Mouse (Mus musculus) heart, embryonic 13.5 days (tissue): Measurements from ENCODE around the gene Fut7. TPM values are rescaled to one million over a fixed set of nuclear protein-coding genes. Genes with fewer than 3 reads are reported as not detected.
A peak's percentile ranks its signal among the peaks of the same experiment; 100 is the strongest.

Experiments
- ATAC-seq: fragments of 200-750 bp; cut with Nextera tagmentation; 2 replicates; pipeline ENCODE4 v1.8.0; 2017; ENCODE audit warnings: moderate TSS enrichment; ENCODE audit not compliant: insufficient number of reproducible peaks, low FRiP score, low TSS enrichment; ENCODE audit errors: extremely low read depth
- H3K27ac ChIP-seq: fragments of 300-500 bp; sonication (generic); replicated peaks from 2 replicates; pipeline ENCODE4 v1.5.1; 2015; ENCODE audit warnings: moderate library complexity, mild to moderate bottlenecking, inconsistent platforms
- H3K27me3 ChIP-seq: fragments of 300-500 bp; sonication (generic); replicated peaks from 2 replicates; pipeline ENCODE4 v1.6.1; 2015; ENCODE audit warnings: mild to moderate bottlenecking, inconsistent platforms
- H3K36me3 ChIP-seq: fragments of 300-500 bp; sonication (generic); 2 replicates; pipeline ENCODE4 v1.6.1; 2015; ENCODE audit warnings: mild to moderate bottlenecking, inconsistent platforms
- H3K4me1 ChIP-seq: fragments of 300-500 bp; sonication (generic); 2 replicates; pipeline ENCODE4 v1.6.1; 2015; ENCODE audit warnings: inconsistent platforms
- H3K4me2 ChIP-seq: fragments of 300-500 bp; sonication (generic); 2 replicates; pipeline ENCODE4 v1.6.1; 2015; ENCODE audit warnings: inconsistent platforms, mild to moderate bottlenecking, moderate library complexity
- H3K4me3 ChIP-seq: fragments of 300-500 bp; sonication (generic); 2 replicates; pipeline ENCODE4 v1.5.1; 2015; ENCODE audit warnings: moderate library complexity, mild to moderate bottlenecking, inconsistent platforms
- H3K9ac ChIP-seq: fragments of 300-500 bp; sonication (generic); 2 replicates; pipeline ENCODE4 v1.6.1; 2015; ENCODE audit warnings: inconsistent platforms, mild to moderate bottlenecking, moderate library complexity
- H3K9me3 ChIP-seq: fragments of 300-500 bp; sonication (generic); 2 replicates; pipeline ENCODE4 v1.6.1; 2016; ENCODE audit warnings: inconsistent platforms
- WGBS: fragments of 180-500 bp; shearing (Covaris S2); methylation state at CpG from one replicate; pipeline ENCODE4 v1.1.7; 2015; ENCODE audit warnings: mixed read lengths; 5-methylcytosine and 5-hydroxymethylcytosine counted together
- polyA plus RNA-seq: library from polyadenylated mRNA; unstranded; fragments of >200 nt; fragmentation: Nextera tagmentation; extraction: Ambion mirVana; gene quantifications from 2 replicates; pipeline ENCODE4 v1.2.1, GENCODE M21; 2015

The Fut7 gene
- polyA plus RNA-seq, 1 experiment from 2014 or later: 0.07 TPM

GRCm38 (mm10) chr2:25426721-25427191 lies 3.7 kb downstream of the Fut7 start:
- WGBS: 22% methylated on average over 5 of the region's 5 CpGs

GRCm38 (mm10) chr2:25427256-25427655 lies 4.2 kb downstream of the Fut7 start:
- ATAC-seq: no peak
- Histone ChIP-seq H3K27ac (no peak overlapping the region), H3K4me1 (peaks cover 2% of the 10 kb centered on the region; the same call in 1 of the 2 replicates), H3K36me3 (no peaks in the 10 kb centered on the region), H3K27me3 (peaks cover 77% of the 10 kb centered on the region), H3K9ac (no peak overlapping the region), H3K4me3 (no peak overlapping the region), H3K9me3 (no peaks in the 10 kb centered on the region), H3K4me2 (no peak overlapping the region)
- 80% methylated on average over 5 of the region's 5 CpGs for WGBS

More at GRCm38 (mm10) chr2:25426721-25427191, 3.7 kb downstream of the Fut7 start:
- Histone ChIP-seq H3K4me1 (peaks cover 2% of the 10 kb centered on the region; the same call in 1 of the 2 replicates), H3K4me3 (no peak overlapping the region), H3K27ac (no peak overlapping the region), H3K9ac (0 out of 2 replicates have a peak overlapping the region, but pooled peaks have one; percentile 8), H3K9me3 (no peaks in the 10 kb centered on the region), H3K4me2 (no peak overlapping the region), H3K36me3 (no peaks in the 10 kb centered on the region), H3K27me3 (peaks cover 74% of the 10 kb centered on the region)
- ATAC-seq: no peak

- Histone ChIP-seq H3K4me2 (peak within 1 kb of the TSS; percentile 93), H3K4me1 (peaks cover 2% of the 10 kb centered on the region; the same call in 1 of the 2 replicates), H3K36me3 (no peaks in the 10 kb centered on the region), H3K27me3 (peaks cover 70% of the 10 kb centered on the region), H3K4me3 (peak within 1 kb of the TSS; percentile 77), H3K27ac (no peak within 1 kb of the TSS), H3K9ac (peak within 1 kb of the TSS; percentile 89), H3K9me3 (no peaks in the 10 kb centered on the region)
- peak; percentile 87 for ATAC-seq
- WGBS: under 1% methylated on average over 75 of the region's 89 CpGs
Observed at GRCm38 (mm10) chr2:25428442-25429236, 5.6 kb downstream of the Fut7 start, which contains the start of gene Abca2. TSS of gene Abca2 (plus strand) at chr2:25428703.

- WGBS: 75% methylated on average over 5 of the region's 5 CpGs
- no peak for ATAC-seq
- Histone ChIP-seq H3K9ac (no peak overlapping the region; the same call in 1 of the 2 replicates), H3K4me3 (peak overlapping the region; percentile 77), H3K36me3 (no peaks in the 10 kb centered on the region), H3K27me3 (peaks cover 68% of the 10 kb centered on the region), H3K4me2 (peak overlapping the region; percentile 93), H3K9me3 (no peaks in the 10 kb centered on the region), H3K27ac (no peak overlapping the region), H3K4me1 (peaks cover 2% of the 10 kb centered on the region; the same call in 1 of the 2 replicates)
Observed at GRCm38 (mm10) chr2:25429435-25430180, 6.5 kb downstream of the Fut7 start.

- Histone ChIP-seq H3K27ac (no peak overlapping the region), H3K4me3 (no peak overlapping the region), H3K9me3 (no peaks in the 10 kb centered on the region), H3K36me3 (no peaks in the 10 kb centered on the region), H3K4me2 (no peak overlapping the region), H3K27me3 (peaks cover 58% of the 10 kb centered on the region), H3K4me1 (peaks cover 2% of the 10 kb centered on the region; the same call in 1 of the 2 replicates), H3K9ac (no peak overlapping the region)
- WGBS: 68% methylated on average over 17 of the region's 17 CpGs
- no peak for ATAC-seq
Observed at GRCm38 (mm10) chr2:25430395-25431233, 7.5 kb downstream of the Fut7 start.

- no peak overlapping the region for H3K4me3 ChIP-seq
- whole genome bisulfite sequencing: 82% methylated on average over 6 of the region's 6 CpGs
- ATAC-seq: no peak
- H3K27ac ChIP-seq: no peak overlapping the region
- H3K27me3 ChIP-seq: peaks cover 50% of the 10 kb centered on the region
- no peaks in the 10 kb centered on the region for H3K9me3 ChIP-seq
- no peak overlapping the region for H3K9ac ChIP-seq
- H3K4me1 ChIP-seq: peaks cover 2% of the 10 kb centered on the region; the same call in 1 of the 2 replicates
- no peak overlapping the region for H3K4me2 ChIP-seq
- H3K36me3 ChIP-seq: no peaks in the 10 kb centered on the region
Observed at GRCm38 (mm10) chr2:25431308-25431855, 8.3 kb downstream of the Fut7 start.

- H3K9ac ChIP-seq: no peak overlapping the region
- no peak overlapping the region for H3K4me2 ChIP-seq
- peaks cover 2% of the 10 kb centered on the region; the same call in 1 of the 2 replicates for H3K4me1 ChIP-seq
- H3K4me3 ChIP-seq: no peak overlapping the region
- WGBS: 64% methylated on average over 11 of the region's 11 CpGs
- peaks cover 41% of the 10 kb centered on the region for H3K27me3 ChIP-seq
- no peaks in the 10 kb centered on the region for H3K9me3 ChIP-seq
- H3K27ac ChIP-seq: no peak overlapping the region
- ATAC-seq: no peak
- peaks cover 6% of the 10 kb centered on the region for H3K36me3 ChIP-seq
Observed at GRCm38 (mm10) chr2:25432326-25433098, 9.4 kb downstream of the Fut7 start.

- H3K4me2 ChIP-seq: no peak overlapping the region
- no peak overlapping the region for H3K4me3 ChIP-seq
- no peak for ATAC-seq
- no peak overlapping the region for H3K9ac ChIP-seq
- H3K36me3 ChIP-seq: peaks cover 6% of the 10 kb centered on the region
- peaks cover 40% of the 10 kb centered on the region for H3K27me3 ChIP-seq
- H3K9me3 ChIP-seq: no peaks in the 10 kb centered on the region
- WGBS: 85% methylated on average over 17 of the region's 17 CpGs
- H3K4me1 ChIP-seq: peaks cover 2% of the 10 kb centered on the region; the same call in 1 of the 2 replicates
- no peak overlapping the region for H3K27ac ChIP-seq
Observed at GRCm38 (mm10) chr2:25433101-25433500, 10.0 kb downstream of the Fut7 start.

DNA sequence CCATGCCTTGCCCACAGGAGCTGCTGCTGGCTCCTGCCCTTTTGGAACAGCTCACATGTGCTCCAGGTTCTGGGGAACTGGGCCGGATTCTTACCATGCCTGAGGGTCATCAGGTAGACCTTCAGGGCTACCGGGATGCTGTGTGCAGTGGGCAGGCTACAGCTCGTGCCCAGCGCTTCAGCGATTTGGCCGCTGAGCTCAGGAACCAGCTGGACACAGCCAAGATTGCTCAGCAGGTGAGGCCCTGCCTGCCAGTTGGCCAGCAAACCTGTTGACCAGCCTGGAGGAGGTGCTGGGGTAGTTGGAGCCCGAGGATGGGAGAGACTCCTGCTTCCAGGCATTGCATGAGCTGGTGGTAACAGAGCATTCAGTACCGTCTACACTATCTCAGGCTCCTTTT lies 11.2 kb downstream of the Fut7 start:
- H3K27me3 ChIP-seq: peaks cover 40% of the 10 kb centered on the region
- no peaks in the 10 kb centered on the region for H3K9me3 ChIP-seq
- no peak for ATAC-seq
- no peak overlapping the region for H3K4me3 ChIP-seq
- H3K9ac ChIP-seq: no peak overlapping the region
- 84% methylated on average over 8 of the region's 8 CpGs for WGBS
- H3K36me3 ChIP-seq: peaks cover 6% of the 10 kb centered on the region
- no peaks in the 10 kb centered on the region for H3K4me1 ChIP-seq
- H3K27ac ChIP-seq: no peak overlapping the region
- no peak overlapping the region for H3K4me2 ChIP-seq

- no peak for ATAC-seq
- Histone ChIP-seq H3K4me3 (no peak overlapping the region), H3K27me3 (peaks cover 20% of the 10 kb centered on the region), H3K4me1 (no peaks in the 10 kb centered on the region), H3K9ac (no peak overlapping the region), H3K9me3 (no peaks in the 10 kb centered on the region), H3K27ac (no peak overlapping the region), H3K36me3 (peaks cover 7% of the 10 kb centered on the region), H3K4me2 (no peak overlapping the region)
- WGBS: 87% methylated on average over 10 of the region's 10 CpGs
Observed at GRCm38 (mm10) chr2:25436286-25436820, 13.3 kb downstream of the Fut7 start.
